Mouse (Mus musculus) bone marrow, adult 2 months (tissue): ENCODE data around the gene Gstt1.

Source experiments
- CTCF ChIP-seq: fragments of 200-500 bp; IDR thresholded peaks from 2 replicates; pipeline ENCODE4 v1.5.1; 2011; ENCODE audit warnings: low read length, control low read depth; ENCODE audit not compliant: control insufficient read depth, insufficient read depth
- POLR2A ChIP-seq: fragments of 200-500 bp; IDR thresholded peaks from 2 replicates; pipeline ENCODE4 v1.6.1; 2011; ENCODE audit warnings: low read depth, mild to moderate bottlenecking, control low read depth, low read length, borderline replicate concordance; ENCODE audit not compliant: control insufficient read depth

GRCm38 (mm10) chr10:75839092-75839491, 40.7 kb upstream of the Gstt1 start:
- no peak for TF ChIP-seq POLR2A
- no peak for TF ChIP-seq CTCF
